Mouse (Mus musculus): Measurements from ENCODE around the gene Ifi208. TPM values are rescaled to one million over a fixed set of nuclear protein-coding genes. Genes with fewer than 3 reads are reported as not detected.
A peak's percentile ranks its signal among the peaks of the same experiment; 100 is the strongest.
"Not testable (repeated sequence)": the region's sequence is repeated elsewhere in the genome, so short reads cannot be mapped to it uniquely, and the experiment has no call there.

Gene Ifi208
- under 1 TPM; 0.07 to 0.10 TPM for total RNA-seq (2021)
- long read RNA-seq, experiment 1 = 0 reads
- long read RNA-seq, experiment 2 = 0 reads

DNA sequence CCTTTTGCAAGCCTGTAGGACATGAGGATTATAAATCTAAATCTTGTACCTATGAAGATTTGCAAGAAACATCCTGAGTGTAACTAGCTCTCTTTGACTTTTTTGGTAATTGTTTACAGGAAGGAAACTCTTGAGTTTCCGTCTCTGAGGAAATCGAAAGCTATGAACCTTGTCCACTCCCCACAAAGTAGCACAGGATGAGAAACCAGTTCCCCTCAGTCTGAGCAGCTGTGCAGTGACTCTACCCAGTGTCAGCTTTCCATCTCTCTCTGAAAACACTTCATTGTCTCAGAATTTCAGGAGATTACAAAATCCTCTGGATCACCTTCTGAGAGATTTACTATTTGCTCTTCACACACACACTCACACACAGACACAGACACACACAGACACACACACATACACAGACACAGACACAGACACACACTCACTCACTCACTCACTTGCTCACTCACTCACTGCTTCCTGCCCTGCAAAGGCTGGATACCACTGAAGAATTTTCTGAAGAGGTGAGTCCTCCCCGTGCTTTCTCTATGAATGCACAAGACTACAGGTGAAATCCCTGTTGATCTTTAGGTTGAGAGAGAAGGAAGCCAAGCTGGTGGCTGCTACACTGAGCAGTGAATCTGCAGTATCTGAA, at the start of gene Ifi208:
Ifi208 (plus strand) TSS at position 218 of the 640 bp plus-strand sequence.
- DNase-seq; intact Hi-C loops (cut with DNase I): not testable (repeated sequence)

DNA sequence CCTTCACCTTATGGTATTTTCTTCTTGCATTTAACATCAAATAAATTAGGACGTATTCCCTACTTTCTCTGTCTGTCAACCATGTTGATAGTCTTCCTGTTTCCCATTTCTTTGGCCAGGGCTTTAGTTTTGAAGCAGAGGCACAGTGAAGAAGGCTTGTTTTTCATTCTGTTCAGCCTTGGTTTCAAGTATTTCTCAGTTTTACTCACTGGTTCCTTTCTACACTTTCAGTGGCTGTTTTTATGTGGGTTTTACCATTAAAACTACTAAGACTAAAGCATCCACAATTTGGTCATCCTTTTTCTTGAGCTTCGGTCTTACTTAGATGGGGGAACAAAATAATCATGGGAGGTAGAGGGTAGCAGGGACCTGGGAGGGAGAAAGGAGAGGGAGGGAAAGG, 49.4 kb upstream of the Ifi208 start:
- DNase-seq = no peak
- intact Hi-C loops (cut with DNase I) = no loop called here

DNA sequence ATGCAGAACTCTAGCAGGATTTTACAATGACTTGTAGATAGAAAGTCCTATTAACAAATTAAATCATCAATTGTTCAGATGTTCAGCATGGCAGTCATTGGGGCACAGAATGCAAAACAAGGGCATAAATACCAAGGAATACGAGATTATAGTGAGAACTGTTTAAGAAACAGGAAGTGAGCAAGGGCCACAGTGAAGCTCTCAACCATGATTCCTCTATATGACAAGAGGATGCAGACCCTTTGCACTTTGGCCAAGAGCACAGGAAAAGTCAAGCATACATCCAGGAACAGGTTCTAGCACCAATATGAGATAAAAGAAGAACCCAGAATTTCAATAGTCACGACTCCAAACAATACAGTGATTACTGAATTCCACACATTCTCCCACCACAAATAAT, 46.8 kb upstream of the Ifi208 start:
- intact Hi-C loops (cut with DNase I) = no loop called here

DNA sequence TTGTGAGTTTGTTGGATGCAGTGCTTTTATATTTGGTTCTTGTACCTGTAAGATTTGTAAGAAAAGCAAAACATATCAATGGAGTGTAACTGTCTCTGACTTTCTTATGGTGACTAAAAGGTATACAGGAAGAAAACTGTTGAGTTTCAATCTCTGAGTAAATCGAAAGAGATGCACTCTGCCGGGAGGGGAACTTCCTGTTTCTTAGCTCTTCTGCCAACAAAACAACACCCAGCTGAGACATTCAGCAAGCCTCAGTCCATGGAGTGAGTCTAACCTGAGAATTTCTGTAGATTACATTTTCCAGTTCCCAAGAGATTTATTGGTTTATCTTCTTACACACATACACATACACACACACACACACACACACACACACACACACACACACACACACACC, 42.9 kb upstream of the Ifi208 start, which contains the start of gene Ifi209:
Ifi209 (plus strand) TSS at position 296 of the 400 bp plus-strand sequence.
- intact Hi-C loops (cut with DNase I); DNase-seq: not testable (repeated sequence)

More for the DNA sequence above, 46.8 kb upstream of the Ifi208 start:
- DNase-seq = no peak

DNA sequence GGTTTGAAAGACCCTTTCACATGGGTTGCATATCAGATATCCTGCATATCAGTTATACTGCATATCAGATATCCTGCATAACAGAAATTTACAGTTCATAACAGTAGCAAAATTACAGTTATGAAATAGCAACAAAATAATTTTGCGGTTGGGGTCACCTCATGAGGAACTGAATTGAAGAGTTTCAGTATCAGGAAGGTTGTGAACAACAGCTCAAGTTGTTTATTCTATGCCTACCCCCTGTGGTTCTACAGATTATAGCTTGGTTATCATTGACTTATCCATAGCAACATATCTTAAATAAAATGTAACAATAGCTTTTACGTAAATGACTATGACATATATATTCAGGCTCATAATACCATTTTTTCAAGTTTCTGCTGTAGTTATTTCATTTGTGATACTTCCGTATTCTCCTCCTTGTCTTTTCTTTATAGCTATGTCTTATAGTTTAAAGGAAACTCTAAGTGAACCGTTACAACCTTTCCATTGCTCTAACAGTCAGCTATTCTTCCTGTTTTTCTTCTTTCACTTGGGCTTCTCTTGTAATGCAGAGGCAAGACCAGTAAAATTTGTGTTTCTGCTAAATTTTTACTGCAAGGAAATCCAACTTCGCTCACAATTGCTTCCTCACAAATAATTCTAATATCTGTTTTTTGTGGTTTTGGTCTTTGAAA, 39.4 kb upstream of the Ifi208 start:
- intact Hi-C loops (cut with DNase I) = no loop called here
- no peak for DNase-seq

DNA sequence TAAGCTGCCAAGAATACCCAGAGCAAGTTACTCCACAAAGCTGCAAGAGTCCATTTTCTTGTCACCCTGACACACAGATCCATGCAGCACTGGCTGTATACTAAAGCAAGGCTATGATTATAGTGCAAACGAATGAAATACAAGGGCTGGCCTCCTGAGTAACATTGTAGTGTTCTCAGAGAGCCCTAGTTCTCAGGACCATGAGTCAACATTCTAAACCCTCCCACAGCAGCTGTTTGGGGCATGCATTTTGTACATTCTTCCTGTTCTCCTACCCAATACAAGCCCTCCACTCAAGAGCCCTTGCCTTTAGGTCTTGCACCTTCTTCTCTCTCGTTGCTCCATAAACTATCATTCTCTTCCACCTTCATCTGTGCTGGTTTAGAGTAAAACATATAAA, 28.1 kb upstream of the Ifi208 start:
- no peak for DNase-seq
- intact Hi-C loops (cut with DNase I) = no loop called here

DNA sequence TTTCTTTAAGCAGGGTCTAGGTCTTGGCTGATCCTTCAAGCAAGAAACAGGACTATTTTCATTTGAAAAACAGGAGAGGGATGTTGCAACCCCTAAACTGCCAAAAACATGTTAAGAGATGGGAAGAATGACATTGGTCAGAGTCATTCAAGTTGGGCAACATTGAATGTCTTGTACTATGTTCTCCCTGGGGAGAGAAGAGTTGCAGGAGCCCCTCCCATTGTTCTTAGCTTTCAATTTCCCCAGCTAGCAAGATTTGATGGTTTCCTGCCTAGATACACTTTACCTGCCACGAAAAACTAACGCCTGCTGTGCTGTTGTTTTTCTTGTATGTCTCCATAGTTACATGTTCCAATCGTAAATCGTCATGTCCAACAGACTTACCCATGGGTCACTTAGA, 15.5 kb upstream of the Ifi208 start:
- intact Hi-C loops (cut with DNase I) = no loop called here
- DNase-seq = no peak

DNA sequence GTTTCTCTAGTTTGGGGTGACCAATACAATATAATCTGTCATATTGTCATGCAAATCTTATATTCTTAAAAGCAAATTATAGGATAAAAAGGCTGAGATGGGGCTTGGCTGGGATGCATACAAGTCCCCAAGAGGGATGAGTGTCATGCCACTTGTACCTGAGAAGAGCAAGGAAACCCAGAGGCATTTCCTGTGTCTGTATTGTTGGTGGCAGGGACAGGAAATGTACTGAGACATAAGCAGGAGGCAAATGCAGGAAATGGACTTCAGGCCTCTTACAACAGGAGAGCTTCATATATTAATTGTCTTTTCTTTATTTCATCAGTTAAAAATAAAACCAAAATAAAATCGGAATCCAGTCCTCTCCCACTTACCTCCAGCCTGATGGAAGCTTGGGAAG, 5.1 kb downstream of the Ifi208 start:
- DNase-seq; intact Hi-C loops (cut with DNase I): not testable (repeated sequence)

DNA sequence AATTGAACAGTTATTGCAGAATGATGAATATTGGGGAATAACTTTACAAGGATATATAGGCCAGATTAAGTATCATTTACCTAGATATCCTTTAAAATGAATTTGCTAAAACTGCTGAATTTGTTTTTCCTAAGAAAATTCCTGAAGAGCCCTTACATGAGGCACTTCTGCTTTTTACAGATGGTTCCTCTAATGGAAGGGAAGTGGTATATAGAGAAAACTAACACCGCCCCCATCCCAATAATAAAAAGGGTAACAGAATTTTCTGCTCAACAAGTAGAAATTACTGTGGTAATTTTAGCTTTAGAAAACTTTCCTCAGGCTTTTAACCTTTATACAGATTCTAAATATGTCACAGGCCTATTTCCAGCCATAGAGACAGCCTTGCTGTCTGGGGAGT, 20.8 kb downstream of the Ifi208 start:
- DNase-seq = no peak
- intact Hi-C loops (cut with DNase I) = no loop called here

DNA sequence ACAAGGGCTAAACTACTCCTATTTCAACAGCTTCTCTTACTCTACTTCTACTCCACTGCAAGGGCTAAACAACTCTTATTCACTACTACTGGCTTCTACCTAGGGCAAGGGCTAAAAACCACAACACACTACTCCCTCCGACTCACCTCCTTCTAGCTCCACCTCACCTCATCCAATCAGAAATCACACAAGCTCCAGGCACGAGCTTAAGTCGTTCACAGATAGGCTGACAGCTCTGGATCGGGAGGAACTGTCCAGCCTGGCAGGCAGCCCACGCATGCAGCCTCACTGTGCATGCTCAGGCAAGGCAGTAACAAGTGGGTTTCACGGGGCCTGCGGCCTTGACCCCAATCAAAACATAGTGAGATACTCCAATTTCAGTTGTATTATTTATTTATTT, 59.7 kb downstream of the Ifi208 start:
- DNase-seq = no peak
- intact Hi-C loops (cut with DNase I) = no loop called here

DNA sequence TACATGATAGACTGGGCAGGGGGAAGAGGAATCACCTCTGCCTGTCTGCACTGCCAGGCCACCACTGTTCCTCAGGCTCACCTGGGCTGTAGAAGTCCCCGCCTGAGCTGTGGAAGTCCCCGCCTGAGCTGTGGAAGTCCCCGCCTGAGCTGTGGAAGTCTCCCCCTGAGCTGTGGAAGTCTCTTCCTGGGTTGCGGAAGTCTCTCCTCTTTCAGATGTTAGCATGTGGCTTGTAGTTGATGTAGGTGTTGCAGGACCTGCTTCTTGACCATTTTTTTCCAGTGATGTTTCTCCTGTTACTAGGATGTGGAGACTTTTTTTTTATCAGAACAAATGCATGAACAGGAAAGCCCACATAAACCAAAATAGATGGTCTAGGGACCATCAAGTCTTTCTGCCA, 61.5 kb downstream of the Ifi208 start:
- DNase-seq; intact Hi-C loops (cut with DNase I): not testable (repeated sequence)

DNA sequence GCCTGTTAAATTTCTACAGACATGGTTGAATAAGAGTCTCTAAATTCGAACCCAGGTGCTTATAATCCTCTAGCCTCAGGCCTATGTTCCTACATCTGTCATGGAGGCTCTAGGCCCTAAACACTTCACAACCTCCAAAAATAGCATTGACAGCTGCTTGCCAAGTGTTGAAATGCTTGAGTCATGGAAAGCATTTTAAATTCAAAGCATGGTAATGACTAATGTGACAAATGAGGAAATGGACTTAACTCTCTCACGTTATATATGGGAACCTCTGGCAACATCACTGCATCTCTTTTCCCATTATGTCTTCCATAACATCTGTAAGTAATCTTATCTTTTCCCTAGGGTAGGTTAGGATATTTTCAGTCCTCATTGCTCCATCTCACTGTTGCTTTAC, 63.5 kb downstream of the Ifi208 start:
- intact Hi-C loops (cut with DNase I) = no loop called here
- no peak for DNase-seq

DNA sequence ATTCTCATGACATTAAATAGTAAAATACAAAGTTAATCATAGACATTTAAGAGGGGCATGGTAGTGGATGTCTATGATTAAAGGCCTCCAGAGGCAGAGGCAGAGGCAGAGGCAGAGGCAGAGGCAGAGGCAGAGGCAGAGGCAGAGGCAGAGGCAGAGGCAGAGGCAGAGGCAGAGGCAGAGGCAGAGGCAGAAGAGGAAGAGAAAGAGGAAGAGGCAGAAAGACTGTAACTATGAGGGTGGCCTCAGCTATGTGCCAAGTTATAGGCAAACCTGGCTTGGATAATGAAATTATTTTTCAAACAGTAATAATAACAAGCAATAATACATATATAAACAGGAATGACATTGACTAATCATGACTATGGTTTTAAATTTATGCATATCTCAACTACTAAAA, 67.1 kb downstream of the Ifi208 start:
- DNase-seq = no peak
- intact Hi-C loops (cut with DNase I) = no loop called here

DNA sequence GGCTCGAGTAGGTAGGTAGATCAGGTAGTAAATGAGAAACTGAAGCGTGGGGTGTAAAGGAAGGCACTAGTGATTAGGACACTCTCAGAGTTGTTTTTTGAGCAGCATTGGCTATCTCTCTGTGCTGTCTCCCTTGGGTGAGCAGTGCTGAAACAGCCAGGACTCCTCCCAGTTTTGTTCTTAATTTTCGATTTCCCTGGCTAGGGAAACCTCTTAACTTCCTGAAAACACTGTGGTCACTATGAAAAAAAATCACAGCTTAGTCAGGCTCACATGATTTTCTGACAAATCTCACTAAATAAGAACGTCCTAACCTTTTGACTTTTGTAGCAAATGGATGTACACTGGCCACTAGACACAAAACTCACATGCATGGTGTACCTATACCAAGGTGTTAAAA, 68.2 kb downstream of the Ifi208 start, which contains the start of gene Ifi207:
Ifi207 (minus strand) TSS at position 92 of the 400 bp plus-strand sequence.
- intact Hi-C loops (cut with DNase I) = no loop called here
- DNase-seq = peak in 1 of 2 experiments; percentile 18

DNA sequence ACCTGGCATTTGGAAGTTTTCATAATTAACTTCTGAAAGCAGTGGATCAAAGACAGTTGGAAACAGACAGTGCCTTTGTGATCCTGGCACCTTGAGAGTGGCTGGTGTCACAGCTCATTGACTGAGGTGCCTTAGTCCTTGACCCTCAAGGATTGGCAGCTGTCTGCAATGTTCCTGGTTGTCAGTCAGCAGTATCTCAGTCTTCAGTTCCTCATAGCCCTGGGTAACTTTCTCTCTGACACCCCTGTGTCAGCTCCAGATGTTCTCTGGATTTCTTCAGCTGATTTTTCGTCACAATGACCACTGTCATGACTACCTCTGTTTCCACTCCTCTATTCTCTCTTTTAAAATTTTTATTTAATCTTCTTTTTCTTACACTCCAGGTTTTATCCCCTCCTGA, 68.8 kb downstream of the Ifi208 start:
- intact Hi-C loops (cut with DNase I) = no loop called here
- no peak for DNase-seq

Small RNA genes lying within 50 kb of the gene (microRNA-seq; reads per million reads assigned to microRNA genes)
- 0 reads per million in 2 experiments for gene Gm44339

Other genes with a start within 250 kb of the Ifi208 start
- not detected for gene Ifi206, start 182.6 kb upstream of the Ifi208 start, total RNA-seq (2021)
- gene Ifi214, start 137.7 kb upstream of the Ifi208 start, total RNA-seq (2021) = not detected
- not detected for gene Ifi213, start 74.4 kb upstream of the Ifi208 start, total RNA-seq (2021)
- under 1 TPM; 0.15 to 0.20 TPM for gene Ifi209, start 42.8 kb upstream of the Ifi208 start, total RNA-seq (2021)
- 1 to 10 TPM; 2.5 to 3.2 TPM for gene Ifi207, start 68.1 kb downstream of the Ifi208 start, total RNA-seq (2021)
- gene Ifi204, start 93.3 kb downstream of the Ifi208 start, total RNA-seq (2021) = 1 to 10 TPM; 1.9 to 3.4 TPM
- gene Ifi211, start 239.4 kb downstream of the Ifi208 start, total RNA-seq (2021) = 1 to 10 TPM in 1 of 2 experiments, under 1 TPM in 1; 0.84 to 1.2 TPM

All from gastrocnemius, postnatal 36 days (tissue).